In the genomic region with DNA sequence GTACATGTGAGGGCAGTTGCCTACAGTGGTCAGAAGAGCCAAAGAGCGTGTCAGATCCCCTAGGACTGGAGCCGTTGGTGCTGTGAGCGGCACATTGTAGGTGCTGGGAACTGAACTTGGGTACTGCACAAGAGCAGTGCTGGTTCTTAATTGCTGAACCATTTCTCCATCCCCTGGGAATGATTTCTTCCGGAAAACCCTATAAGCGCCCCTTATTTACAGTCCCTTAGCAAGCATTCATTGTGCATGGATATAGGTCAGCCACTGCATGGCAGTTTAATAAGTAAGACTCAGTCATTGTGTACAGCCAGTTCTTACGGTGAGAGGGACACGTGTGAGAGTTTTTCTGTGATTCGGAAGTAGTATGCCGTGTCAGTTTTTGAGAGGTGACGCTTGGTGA, we compare ENCODE assay signal across 19 mouse cellular contexts. TPM values are rescaled to one million over a fixed set of nuclear protein-coding genes. Genes with fewer than 3 reads are reported as not detected.
DNase-seq lines count a peak whose midpoint lies in the region; ATAC-seq and TF ChIP-seq lines count a peak whose summit lies in the region.
"Had no signal": no experiment of that assay in that cellular context is flagged by ENCODE, and none has a peak within 500 bp of the region (broad histone marks: within the 10 kb centered on the region; RNA-seq: fewer than 3 reads in every experiment).

No protein-coding gene starts in this region.

- peak overlapping the region; percentile 79; the same call in 1 of the 2 replicates for H3K4me2 ChIP-seq in lung, embryonic 14.5 days
- H3K4me2 ChIP-seq in stomach, embryonic 16.5 days (ENCODE audit: low read depth, low read length): no peak overlapping the region
- H3K4me2 ChIP-seq in stomach, postnatal 0 days (replicated peaks; ENCODE audit: low read depth): no peak overlapping the region

- H3K9me3 ChIP-seq in lung, embryonic 14.5 days (ENCODE audit: low read depth, low read length): no peaks in the 10 kb centered on the region
- no peaks in the 10 kb centered on the region for H3K9me3 ChIP-seq in stomach, embryonic 16.5 days (replicated peaks; ENCODE audit: control insufficient read depth, low read length)
- no peaks in the 10 kb centered on the region for H3K9me3 ChIP-seq in stomach, postnatal 0 days (ENCODE audit: control insufficient read depth, low read length)
- H3K9me3 ChIP-seq: forebrain, embryonic 12.5 days; heart, embryonic 12.5 days; limb, embryonic 15.5 days had no signal

- H3K9ac ChIP-seq in lung, embryonic 14.5 days: no peak overlapping the region
- 0 out of 2 replicates have a peak overlapping the region, but pooled peaks have one; percentile 96 for H3K9ac ChIP-seq in stomach, embryonic 16.5 days (ENCODE audit: low read length)
- H3K9ac ChIP-seq in stomach, postnatal 0 days (ENCODE audit: low read length): no peak overlapping the region
- H3K9ac ChIP-seq: forebrain, embryonic 12.5 days; limb, embryonic 15.5 days had no signal

- no peak for TF ChIP-seq EP300 in stomach, postnatal 0 days (optimal IDR thresholded peaks at IDR 0.05)

- peak; percentile 79 for DNase-seq in heart, adult 11 months
- no peak for DNase-seq in heart, adult 18-20 months
- DNase-seq in lung, embryonic 14.5 days: no peak
- DNase-seq in lung, postnatal 4 days: no peak
- no peak for DNase-seq in stomach, postnatal 0 days (ENCODE audit: low spot score)
- peak; percentile 51 for DNase-seq in retina, postnatal 1 day
- DNase-seq in right cerebral cortex, postnatal 4 days: no peak
- DNase-seq: adrenal gland, adult 2 months; cerebellum, adult 11 months; heart, postnatal 14 days; kidney, postnatal 36 days; thymus, adult 18-20 months; thymus, postnatal 36 days had no signal

- no peak for ATAC-seq in lung, embryonic 14.5 days (ENCODE audit: insufficient read depth)
- ATAC-seq in stomach, embryonic 16.5 days (ENCODE audit: insufficient read depth, low FRiP score): no peak
- no peak for ATAC-seq in stomach, postnatal 0 days (ENCODE audit: low FRiP score, low TSS enrichment)
- ATAC-seq: intestine, postnatal 0 days had no signal

- no peaks in the 10 kb centered on the region for H3K36me3 ChIP-seq in lung, embryonic 14.5 days (ENCODE audit: insufficient read depth)
- no peaks in the 10 kb centered on the region for H3K36me3 ChIP-seq in stomach, embryonic 16.5 days (ENCODE audit: control insufficient read depth, insufficient read depth, low read length)
- H3K36me3 ChIP-seq in stomach, postnatal 0 days (ENCODE audit: control insufficient read depth, insufficient read depth, low read length): 0 out of 2 replicates have a peak, but pooled peaks cover 2% of the 10 kb centered on the region
- H3K36me3 ChIP-seq: forebrain, embryonic 12.5 days; heart, embryonic 12.5 days; limb, embryonic 15.5 days had no signal

- 92% methylated on average over 10 of the region's 10 CpGs for WGBS in lung, embryonic 14.5 days
- 95% methylated on average over 10 of the region's 10 CpGs for WGBS in stomach, embryonic 16.5 days
- WGBS in stomach, postnatal 0 days: 93% methylated on average over 10 of the region's 10 CpGs

- no peak overlapping the region for H3K27ac ChIP-seq in lung, embryonic 14.5 days (ENCODE audit: low read depth)
- H3K27ac ChIP-seq in stomach, embryonic 16.5 days (ENCODE audit: low read length): no peak overlapping the region
- no peak overlapping the region for H3K27ac ChIP-seq in stomach, postnatal 0 days (replicated peaks)
- H3K27ac ChIP-seq: forebrain, embryonic 12.5 days; limb, embryonic 15.5 days had no signal

- no peaks in the 10 kb centered on the region for H3K27me3 ChIP-seq in lung, embryonic 14.5 days (ENCODE audit: insufficient read depth, low read length)
- no peaks in the 10 kb centered on the region for H3K27me3 ChIP-seq in stomach, embryonic 16.5 days (ENCODE audit: control insufficient read depth, insufficient read depth, low read length)
- no peaks in the 10 kb centered on the region for H3K27me3 ChIP-seq in stomach, postnatal 0 days (ENCODE audit: control insufficient read depth, insufficient read depth, low read length)
- H3K27me3 ChIP-seq: CH12.LX; forebrain, embryonic 12.5 days; heart, embryonic 12.5 days; limb, embryonic 15.5 days had no signal

- H3K4me1 ChIP-seq in lung, embryonic 14.5 days (ENCODE audit: insufficient read depth): peaks cover 11% of the 10 kb centered on the region
- H3K4me1 ChIP-seq in stomach, embryonic 16.5 days (ENCODE audit: control insufficient read depth, insufficient read depth, low read length): peaks cover 13% of the 10 kb centered on the region
- H3K4me1 ChIP-seq in stomach, postnatal 0 days (replicated peaks; ENCODE audit: control insufficient read depth, insufficient read depth): 0 out of 2 replicates have a peak, but pooled peaks cover 2% of the 10 kb centered on the region

- TF ChIP-seq CTCF in lung, embryonic 14.5 days (IDR thresholded peaks at IDR 0.05; ENCODE audit: low read depth): no peak
- TF ChIP-seq CTCF in stomach, postnatal 0 days (IDR thresholded peaks at IDR 0.05; ENCODE audit: low read depth): no peak

- no peak overlapping the region for H3K4me3 ChIP-seq in lung, embryonic 14.5 days (ENCODE audit: low read depth, low read length)
- H3K4me3 ChIP-seq in stomach, embryonic 16.5 days (replicated peaks; ENCODE audit: low read length): no peak overlapping the region
- no peak overlapping the region for H3K4me3 ChIP-seq in stomach, postnatal 0 days (ENCODE audit: low read depth, low read length)

RNA-seq across cellular contexts. Expression of a gene that starts 1.8 kb away (rescaled TPM):
- 10 to 100 TPM; 71.8 to 74.5 TPM for total RNA-seq in heart, adult 18-20 months (2021)
- 93.3 and 97.1 TPM in 2 replicates for polyA plus RNA-seq in lung, embryonic 14.5 days (2014; fragmentation: Nextera tagmentation; extraction: Ambion mirVana)
- polyA plus RNA-seq in stomach, embryonic 16.5 days (2015; fragmentation: Nextera tagmentation; extraction: Ambion mirVana): 66.9 and 72.6 TPM in 2 replicates
- polyA plus RNA-seq in stomach, postnatal 0 days (2015; fragmentation: Nextera tagmentation; extraction: Ambion mirVana): 57.8 and 61.0 TPM in 2 replicates

RNA-seq across cellular contexts. Expression of a gene that starts 35.4 kb away (rescaled TPM):
- 10 to 100 TPM in 1 of 2 experiments, 1 to 10 TPM in 1; 8.2 to 11.0 TPM for total RNA-seq in heart, adult 18-20 months (2021)
- polyA plus RNA-seq in lung, embryonic 14.5 days (2014; fragmentation: Nextera tagmentation; extraction: Ambion mirVana): 37.5 and 38.4 TPM in 2 replicates
- polyA plus RNA-seq in stomach, embryonic 16.5 days (2015; fragmentation: Nextera tagmentation; extraction: Ambion mirVana): 19.2 and 20.8 TPM in 2 replicates
- 11.6 and 14.1 TPM in 2 replicates for polyA plus RNA-seq in stomach, postnatal 0 days (2015; fragmentation: Nextera tagmentation; extraction: Ambion mirVana)

Comparison
In these comparisons a context has a peak if more than half of its experiments do, and no peak if none do; other contexts are left out.
1. DNase-seq: peak in heart, adult 11 months (single experiment) and retina, postnatal 1 day (single experiment); none in heart, adult 18-20 months (0 of 2), lung, embryonic 14.5 days (single experiment), lung, postnatal 4 days (0 of 2), stomach, postnatal 0 days (single experiment) and right cerebral cortex, postnatal 4 days (single experiment).